Mouse (Mus musculus): ENCODE data around the gene Morc3.

GRCm38 (mm10) chr16:93833551-93833950 is 1.6 kb downstream of the Morc3 start:
- TF ChIP-seq CTCF (IDR thresholded peaks at IDR 0.05; ENCODE audit: control insufficient read depth, insufficient read depth, low read length) (no peak), POLR2A (IDR thresholded peaks at IDR 0.05; ENCODE audit: borderline replicate concordance, control insufficient read depth, low read depth, low read length) (no peak)
